Mouse (Mus musculus) heart, adult 8-10 months (tissue): ENCODE data around the gene Ect2. TPM values are rescaled to one million over a fixed set of nuclear protein-coding genes. Genes with fewer than 3 reads are reported as not detected.

Source experiments
- DNase-seq: peaks from one replicate; pipeline ENCODE4 v3.0.0; 2022; ENCODE audit warnings: low spot score
- total RNA-seq, 4 experiments: library from RNA; stranded (reverse); gene quantifications; 2 replicates each; pipeline ENCODE4 v1.2.4; 2022

Gene Ect2
- total RNA-seq, 4 experiments from 2014 or later = 0.12 to 0.43 (median 0.29) TPM

- no peak for DNase-seq
Measured at GRCm38 (mm10) chr3:27070340-27070739, 83.3 kb downstream of the Ect2 start.

GRCm38 (mm10) chr3:27067206-27067605 is 86.5 kb downstream of the Ect2 start:
- peak; percentile 11 for DNase-seq

- DNase-seq = no peak
Measured at GRCm38 (mm10) chr3:27064886-27065285, 88.8 kb downstream of the Ect2 start.

- no peak for DNase-seq
Measured at GRCm38 (mm10) chr3:27063399-27064260, 90.0 kb downstream of the Ect2 start.

DNA sequence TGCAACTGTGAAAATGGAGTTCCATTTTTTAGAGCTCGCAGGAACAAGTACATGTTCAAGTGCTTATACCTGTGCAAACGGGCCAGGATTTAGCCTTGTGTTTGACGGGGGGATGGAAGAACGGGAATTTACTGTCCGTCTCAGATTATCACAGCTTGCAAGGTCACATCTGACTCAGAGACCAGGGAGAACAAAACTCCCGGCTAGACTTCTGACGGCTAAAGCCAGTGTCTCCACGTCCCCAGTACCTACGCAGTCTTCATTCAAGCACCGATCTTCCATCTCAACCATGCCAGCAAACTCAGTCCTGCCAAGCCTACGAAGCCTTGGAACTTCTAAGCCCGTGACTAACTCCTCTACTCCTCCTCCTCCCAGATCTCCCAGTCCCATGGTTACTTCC is 93.2 kb downstream of the Ect2 start:
- no peak for DNase-seq

DNA sequence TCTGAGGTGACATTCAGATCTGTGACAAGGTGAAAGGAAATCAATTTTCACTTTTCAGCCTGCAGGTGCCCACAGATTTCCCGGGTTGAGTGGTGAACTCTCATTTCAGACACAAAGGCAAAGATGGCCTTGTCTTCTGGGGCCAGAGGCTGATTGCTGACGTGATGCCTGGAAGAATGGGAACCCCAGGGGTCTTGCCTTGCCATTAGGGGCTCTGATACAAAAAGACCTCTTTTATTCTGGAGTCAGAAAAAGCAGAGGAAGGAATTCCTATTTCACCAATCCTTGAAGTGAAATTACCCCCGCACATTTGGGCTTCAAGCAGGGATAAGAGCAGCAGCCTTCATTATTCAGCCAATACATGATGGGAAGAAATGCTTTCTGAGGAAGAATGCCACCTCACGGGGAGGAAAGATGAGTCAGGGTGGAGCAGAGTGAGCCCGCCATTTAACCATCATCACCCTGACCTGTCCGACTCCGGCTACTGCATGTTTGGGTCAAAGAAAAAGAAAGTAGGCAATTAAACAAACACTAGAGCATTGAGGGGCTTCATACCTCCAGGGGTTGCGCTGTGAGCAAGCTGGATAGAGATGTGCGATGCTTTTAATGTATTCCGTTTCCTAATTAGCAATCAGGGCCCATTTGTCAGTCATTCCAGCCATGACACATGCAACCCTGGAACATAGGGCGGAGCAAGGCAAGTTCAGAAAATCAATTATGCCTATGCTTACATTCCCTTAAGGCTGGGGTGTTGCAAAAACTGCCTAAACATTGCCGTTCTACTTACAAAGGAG is 94.0 kb downstream of the Ect2 start:
- no peak for DNase-seq

- no peak for DNase-seq
Measured at GRCm38 (mm10) chr3:27055471-27055870, 98.2 kb downstream of the Ect2 start.

- DNase-seq = peak; percentile 15
Measured at GRCm38 (mm10) chr3:27054766-27055165, 98.9 kb downstream of the Ect2 start.

Other genes starting within 250 kb of the Ect2 start
- 100 to 1,000 TPM; 183 to 266 (median 229) TPM for gene Nceh1, start 29.1 kb upstream of the Ect2 start, total RNA-seq
- gene Tnfsf10, start 163.2 kb upstream of the Ect2 start, total RNA-seq = 1 to 10 TPM; 7.8 to 9.9 (median 9.6) TPM
- gene Ghsr, start 217.5 kb upstream of the Ect2 start, total RNA-seq = not detected